Mouse (Mus musculus): ENCODE data around the gene Rnf181. TPM values are rescaled to one million over a fixed set of nuclear protein-coding genes. Genes with fewer than 3 reads are reported as not detected.

Gene Rnf181
- 10 to 100 TPM; 41.1 to 42.4 TPM for total RNA-seq (2021)

DNA sequence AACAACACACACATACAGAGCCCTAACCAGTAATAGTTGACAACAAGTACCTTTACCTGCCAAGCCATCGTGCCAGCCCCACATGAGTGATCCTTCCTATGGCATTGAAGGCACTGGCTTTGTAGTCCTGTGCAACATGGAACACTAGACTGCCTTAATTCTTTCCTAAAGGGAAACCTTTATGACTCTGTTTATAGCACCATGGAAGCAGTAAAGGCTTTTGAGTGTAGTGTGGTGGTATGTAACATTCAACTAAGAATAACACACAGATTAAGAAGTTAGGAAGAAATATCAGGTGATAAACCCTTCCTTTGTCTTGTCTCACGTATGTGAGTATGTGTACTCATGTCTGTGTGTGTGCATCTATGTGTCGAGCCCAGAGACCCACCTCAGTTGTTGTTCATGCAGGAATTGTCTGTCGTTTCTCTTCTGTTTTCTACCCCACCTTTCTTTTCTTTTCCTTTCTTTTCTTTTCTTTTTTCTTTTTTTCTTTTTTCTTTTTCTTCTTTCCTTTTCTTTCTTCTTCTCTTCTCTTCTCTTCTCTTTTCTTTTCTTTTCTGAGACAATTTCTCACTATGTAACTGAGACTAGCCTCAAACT lies at the start of gene Rnf181:
Gene Rnf181, minus strand, starts transcription at position 113 of the 600 bp plus-strand sequence.
- no peak for DNase-seq

DNA sequence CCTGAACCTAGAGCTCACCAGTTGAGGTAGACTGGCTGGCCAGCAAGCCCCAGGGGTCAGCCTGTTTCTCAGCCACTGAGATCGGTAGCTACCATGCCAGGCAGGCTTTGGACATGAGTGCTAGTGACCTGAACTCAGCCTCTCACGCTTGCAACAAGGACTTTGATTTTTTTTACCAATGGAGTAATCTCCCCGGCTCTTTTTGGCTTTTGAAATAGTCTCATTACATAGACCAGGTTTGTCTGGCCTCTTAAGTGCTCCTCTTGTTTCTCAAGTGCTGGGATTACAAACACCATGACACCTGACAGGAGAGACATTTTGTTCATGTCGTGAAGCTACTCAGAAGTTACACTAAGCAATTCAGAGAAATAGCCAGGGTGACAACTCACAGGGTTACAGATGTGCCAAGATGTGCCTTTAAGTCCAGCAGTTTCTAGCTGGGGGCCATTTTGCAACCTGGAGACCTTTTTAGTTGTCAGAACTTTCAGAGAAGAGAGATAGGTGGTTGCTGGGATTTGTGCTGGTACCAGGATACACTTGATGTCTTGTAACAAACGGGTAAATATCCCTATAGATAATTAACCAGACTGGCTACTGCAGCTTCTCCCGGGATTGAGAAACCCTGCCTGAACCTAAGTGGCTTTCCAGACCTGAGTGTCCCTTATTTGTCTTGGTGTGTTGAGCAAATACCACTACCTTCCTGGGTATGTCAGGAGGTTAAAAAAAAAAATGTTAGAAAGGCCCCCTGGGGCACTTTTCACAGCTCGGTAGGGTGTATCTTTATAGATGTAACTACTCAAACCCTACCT lies 49.4 kb upstream of the Rnf181 start:
- DNase-seq: no peak

DNA sequence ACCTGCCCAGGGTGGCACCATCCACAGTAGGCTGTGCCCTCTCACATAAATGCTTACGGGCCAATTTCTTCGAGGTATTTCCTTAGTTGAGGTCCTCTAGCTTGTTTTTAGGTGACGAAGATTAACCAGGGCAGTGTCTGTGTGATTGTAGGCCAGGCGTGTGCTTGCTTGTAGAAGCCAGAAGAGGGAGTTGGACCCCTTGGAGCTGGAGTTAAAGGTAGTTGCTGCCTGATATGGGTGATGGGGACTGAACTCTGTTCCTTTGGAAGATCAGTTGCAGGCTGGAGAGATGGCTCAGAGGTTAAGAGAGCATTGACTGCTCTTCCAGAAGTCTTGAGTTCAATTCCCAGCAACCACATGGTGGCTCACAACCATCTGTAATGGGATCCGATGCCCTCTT lies 48.4 kb upstream of the Rnf181 start:
- DNase-seq: no peak

DNA sequence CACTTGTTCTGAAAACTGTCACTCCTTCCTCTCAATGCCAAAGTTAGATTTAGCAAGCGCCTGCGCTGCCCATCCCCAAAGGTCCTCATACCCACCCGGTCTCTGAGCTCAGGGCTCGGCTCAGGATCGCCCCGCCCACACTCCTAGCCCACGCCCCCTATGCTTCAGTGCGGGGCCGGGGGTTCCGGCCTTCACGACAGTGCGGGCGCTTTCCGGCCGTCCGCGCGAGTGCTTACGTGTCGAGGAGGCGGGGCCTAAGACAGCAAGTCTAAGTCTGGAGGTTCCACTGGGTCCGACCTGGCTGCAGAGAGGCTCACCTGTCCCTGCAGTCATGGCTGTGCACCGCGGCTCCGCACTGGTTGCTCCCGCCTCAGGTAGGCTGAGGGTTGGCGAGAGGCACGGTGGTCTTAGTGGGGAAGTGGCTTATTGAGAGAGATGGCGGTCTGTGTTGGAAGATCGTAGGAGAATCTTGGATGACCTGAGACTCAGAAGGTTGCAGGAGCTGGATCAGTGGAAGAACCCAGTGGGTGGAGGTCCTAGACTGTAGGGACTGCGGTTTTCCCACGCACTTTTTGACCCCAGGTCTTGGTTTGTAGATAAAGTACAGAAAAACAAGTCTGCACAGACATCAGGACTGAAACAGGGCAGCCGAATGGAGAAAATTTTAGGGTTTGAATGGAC lies 47.5 kb upstream of the Rnf181 start, which contains the start of gene Ggcx:
Gene Ggcx, plus strand, starts transcription at position 233 of the 681 bp plus-strand sequence.
- peak; percentile 96 for DNase-seq

DNA sequence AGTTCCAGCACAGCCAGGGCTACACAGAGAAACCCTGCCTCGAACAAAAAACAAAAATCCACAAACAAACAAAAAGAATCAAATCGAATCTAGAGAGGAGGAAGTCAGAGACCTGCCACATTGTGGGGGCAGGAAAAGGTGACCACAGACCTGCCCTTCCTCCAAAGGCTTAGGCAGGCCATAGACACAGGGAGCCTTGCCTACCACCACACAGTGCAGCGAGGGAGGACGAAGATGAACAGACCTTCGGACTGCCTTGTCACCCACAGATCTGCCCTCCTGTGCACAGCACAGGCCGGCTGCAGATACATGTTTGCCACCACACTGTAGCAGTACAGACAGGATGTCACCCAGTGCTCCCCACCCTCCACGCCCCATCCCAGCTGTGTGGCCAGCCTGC lies 43.8 kb upstream of the Rnf181 start:
- DNase-seq: no peak

DNA sequence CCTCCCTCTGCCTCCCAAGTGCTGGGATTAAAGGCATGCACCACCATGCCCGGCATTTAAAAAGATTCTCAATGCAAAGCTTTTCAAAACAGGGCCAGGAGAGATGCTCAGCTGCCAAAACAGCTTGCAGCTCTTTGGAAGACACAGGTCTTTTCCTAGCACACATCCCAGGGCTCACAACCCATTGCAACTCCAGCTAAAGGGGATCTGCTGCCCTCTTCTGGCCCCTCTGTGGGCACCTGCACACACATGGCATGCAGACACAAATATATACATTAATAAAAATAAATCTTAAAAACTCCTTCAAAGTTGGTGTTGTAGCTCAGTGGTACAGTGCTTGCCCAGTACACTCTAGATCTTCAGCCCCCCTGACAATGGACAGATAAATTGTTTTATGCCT lies 43.2 kb upstream of the Rnf181 start:
- no peak for DNase-seq

DNA sequence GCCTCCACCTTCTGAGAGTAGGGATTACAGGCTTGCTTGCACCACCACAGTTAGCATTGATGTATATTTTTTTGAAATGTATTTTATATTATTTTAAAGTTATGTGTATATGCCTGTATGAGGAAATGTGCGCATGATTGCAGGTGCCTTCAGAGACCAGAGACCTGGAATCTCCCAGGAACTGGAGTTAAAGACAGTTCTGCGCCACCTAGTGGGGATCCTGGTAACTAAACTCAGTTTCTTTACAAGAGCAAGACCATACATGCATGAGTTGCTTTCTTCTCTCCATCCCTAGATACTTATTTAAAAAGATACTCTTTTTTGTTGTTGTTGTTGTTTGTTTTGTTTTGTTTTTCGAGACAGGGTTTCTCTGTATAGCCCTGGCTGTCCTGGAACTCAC lies 42.8 kb upstream of the Rnf181 start:
- DNase-seq: peak; percentile 74

DNA sequence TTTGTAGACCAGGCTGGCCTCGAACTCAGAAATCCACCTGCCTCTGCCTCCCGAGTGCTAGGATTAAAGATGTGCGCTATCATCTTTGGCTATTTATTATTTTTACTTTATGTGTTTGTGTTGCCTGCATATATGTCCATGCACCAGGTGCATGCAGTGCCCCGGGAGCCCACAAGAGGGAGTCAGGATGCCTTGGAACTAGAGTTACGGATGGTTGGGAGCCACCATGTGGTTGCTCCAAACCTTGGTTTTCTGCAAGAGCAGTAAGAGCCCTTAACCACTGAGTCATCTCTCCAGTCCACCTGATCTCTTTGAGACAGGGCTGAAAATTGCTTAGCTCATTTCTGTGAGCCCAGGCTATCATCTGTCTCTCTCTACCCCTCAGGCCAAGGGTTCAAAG lies 40.4 kb upstream of the Rnf181 start:
- peak; percentile 90 for DNase-seq

DNA sequence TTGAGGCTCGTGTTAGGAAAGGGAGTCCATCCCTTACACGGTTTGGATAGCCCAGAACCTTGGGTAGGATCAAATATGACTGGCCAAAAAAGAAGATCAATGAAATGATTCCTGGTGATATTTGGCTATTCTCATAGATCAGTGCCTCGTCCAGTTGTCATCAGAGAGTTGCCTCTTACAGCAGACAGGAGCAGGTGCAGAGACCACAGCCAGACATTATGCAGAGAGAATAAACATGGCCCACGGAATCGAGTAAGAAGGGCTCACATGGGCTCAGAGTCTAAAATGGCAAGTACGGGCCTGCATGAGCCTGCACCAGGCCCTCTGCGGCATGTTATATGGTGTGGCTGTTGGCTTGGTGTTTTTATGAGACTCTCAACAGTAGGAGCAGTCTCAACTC lies 38.6 kb upstream of the Rnf181 start:
- no peak for DNase-seq

DNA sequence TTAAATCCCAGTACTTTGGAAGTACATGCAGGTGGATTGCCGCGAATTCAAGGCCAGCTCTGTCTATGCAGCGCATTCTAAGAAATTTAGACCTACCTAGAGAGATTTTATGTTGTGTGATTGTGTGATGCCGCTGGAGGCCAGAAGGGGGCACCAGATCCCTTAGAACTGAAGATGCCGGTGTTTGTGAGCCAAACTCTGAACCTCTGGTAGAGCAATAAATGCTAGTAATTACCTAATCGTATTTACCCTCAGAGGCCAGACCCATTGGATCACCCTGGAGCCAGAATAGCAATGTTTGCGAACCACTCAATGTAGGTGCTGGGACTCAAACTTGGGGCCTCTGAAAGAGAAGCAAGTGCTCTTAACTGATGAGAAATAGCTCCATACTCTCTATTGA lies 35.1 kb upstream of the Rnf181 start:
- peak; percentile 82 for DNase-seq

DNA sequence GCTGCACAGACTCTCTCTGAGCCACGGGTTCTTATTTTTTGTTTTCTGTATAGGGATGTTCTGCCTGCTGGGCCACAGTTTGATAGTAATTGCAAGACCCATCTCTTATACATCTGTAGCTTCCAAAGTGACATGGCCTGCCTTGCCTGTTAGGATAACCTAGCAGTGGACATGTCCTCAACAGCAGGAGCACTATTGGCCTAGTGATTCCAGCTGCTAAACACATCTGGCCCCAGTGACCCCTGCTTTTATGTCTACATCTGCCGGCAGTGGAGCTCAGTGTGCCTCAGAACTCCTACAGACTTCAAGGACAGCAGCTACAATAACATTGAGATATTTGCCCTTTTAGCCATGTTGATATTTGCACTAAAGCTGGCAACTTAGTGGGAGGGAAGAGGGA lies 33.2 kb upstream of the Rnf181 start:
- DNase-seq: no peak

DNA sequence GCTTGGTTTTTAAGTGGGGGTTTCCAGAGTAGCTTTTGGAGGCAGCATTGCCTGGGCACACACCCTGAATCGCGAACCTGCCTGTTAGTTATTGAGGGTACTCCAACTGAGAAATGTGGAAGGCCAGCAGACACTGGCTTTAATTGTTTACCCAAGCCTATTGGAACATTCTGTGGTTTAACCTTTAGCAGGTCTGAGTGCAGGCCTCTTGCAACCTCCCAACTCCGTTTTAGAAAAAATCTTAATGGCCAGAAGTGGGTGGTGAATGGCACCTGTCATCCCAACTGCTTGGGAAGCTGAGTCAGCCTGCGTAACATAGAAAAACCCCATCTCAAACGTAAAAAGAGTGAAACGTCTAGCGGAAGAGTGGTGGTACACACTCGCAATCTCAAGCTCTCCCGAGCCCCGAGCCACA lies 30.1 kb upstream of the Rnf181 start:
- DNase-seq: no peak

DNA sequence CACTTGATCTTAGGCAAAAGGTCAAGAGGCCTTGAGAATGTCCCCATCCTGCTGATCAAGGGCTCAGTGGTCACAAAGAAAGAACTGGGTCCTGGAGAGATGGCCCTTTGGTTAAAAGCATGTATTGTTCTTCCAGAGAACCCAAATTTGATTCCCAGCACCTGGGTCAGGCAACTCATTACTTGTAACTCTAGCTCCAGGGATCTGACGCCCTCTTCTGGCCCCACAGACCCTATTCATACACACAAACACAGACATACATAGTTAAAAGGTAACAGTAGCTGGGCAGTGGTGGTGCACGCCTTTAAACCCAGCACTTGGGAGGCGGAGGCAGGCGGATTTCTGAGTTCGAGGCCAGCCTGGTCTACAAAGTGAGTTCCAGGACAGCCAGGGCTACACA lies 25.6 kb upstream of the Rnf181 start:
- no peak for DNase-seq

DNA sequence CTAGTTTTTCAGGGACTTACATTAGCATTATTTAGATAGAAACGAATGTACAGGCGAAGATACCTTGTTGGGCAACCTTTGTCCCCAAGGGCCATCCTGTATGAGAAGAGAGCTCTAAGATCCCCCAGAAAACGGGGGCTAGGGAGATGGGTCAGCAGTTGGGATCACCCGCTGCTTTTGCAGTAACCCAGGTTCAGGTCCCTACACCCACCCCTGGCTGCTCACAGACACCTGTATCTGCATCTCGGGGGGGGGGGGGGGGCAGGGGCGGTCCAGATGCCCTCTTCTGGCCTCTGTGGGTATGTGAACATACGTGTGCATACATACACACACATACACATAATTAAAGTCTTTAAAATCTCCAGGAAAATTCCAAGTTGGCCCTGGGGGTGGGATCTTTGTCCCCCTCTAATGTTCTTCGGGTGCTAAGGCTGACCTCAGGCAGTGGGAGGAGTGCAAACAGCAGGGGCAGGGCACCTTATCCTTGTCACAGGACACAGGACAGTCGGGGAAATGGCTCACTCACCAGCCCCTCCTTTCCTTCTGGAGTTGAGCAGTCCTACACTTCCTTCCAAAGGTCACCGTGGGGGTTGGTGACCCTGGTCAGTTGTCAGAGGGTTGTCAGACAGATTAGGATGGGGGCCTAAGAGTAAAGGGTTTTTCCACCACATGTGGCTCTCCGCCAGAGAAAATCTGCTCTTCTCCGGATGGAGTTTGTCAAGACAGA lies 24.2 kb upstream of the Rnf181 start:
- DNase-seq: peak; percentile 72

DNA sequence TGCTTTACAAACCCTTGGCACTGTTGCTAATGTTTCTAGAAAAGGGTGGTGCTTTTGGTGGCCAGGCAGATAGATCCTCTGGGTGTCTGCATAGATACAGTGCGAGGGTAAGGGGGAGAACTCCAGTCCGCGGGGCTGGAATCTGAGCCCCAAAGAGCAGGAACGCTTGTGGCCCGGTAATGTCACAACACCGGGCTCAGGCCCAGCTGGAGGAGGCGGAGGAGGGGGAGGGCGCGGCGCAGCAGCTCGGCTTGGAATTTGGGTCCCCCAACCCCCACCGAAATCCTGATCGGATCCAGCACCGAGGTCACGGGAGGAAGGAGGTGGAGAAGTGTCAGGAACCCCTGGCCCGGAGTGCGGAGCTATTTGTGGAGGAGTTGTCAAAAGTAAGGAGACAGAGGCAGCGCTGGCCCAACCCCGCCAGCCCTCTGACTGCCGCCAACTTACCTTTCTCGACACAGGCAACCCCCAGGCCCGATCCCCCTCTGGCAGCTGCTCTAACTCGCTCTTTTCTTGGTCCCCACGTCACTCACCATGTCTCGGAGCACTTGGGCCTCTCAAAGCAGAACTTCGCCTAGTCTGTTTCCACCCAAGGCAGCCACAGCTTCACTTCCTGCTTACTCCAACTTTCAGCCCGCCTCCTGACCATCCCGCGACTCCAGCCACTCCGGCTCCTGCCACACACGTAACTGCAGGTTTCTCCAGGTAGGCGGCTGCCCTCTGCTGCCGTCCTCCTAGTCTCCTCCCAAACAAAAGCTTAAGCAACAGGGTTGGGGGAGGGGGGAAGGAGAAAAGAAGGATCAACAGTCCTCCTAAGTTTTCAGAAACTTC lies 23.4 kb upstream of the Rnf181 start, which contains the start of gene Vamp8:
Gene Vamp8, minus strand, starts transcription at position 763 of the 831 bp plus-strand sequence.
- DNase-seq: peak; percentile 89

DNA sequence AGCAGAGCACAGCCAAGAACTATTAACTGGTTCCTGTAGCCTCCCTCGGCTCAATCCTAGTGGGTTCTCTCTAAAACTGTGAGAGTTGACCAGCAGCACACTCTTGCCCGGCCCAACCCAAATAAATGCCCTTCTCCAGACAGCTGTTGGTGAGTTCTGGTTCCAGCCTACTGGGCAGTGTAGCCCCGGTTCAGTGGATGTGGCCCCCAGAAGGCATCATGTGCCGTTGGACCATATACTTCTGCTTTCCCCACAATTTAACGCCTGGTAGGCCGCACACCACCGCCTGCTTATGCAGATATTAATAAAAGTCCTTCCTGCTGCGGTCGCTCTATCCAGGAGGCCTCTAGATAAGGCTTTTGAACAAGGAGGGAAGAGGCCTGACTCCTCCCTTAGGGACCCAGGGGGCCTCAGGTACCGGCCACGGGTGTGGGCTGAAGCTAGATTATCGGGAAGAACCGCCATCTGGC lies 22.8 kb upstream of the Rnf181 start:
- no peak for DNase-seq

DNA sequence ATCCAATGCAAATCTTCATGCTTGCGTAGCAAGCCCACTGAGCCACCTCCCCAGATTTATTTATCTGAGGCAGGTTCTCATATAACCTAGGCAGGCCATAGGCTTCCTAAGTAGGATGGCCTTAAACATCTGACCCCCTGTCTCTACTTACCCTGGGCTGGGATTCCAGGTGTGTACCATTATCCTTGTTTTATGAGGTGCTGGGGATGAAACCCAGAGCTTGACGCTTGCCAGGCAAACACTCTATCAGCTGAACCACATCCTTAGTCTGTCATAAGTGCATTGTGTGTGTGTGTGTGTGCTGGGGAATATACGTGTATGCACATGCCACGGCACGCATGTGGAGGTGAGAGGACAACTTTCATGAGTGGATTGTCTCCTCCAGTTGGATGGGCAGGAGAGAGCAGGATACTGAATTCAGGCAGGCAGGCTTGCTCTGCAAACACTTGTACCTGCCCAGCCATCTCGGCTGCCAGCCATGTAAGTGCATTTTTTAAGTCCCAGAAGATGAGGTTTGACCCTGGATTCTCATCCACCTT lies 22.1 kb upstream of the Rnf181 start:
- DNase-seq: no peak

DNA sequence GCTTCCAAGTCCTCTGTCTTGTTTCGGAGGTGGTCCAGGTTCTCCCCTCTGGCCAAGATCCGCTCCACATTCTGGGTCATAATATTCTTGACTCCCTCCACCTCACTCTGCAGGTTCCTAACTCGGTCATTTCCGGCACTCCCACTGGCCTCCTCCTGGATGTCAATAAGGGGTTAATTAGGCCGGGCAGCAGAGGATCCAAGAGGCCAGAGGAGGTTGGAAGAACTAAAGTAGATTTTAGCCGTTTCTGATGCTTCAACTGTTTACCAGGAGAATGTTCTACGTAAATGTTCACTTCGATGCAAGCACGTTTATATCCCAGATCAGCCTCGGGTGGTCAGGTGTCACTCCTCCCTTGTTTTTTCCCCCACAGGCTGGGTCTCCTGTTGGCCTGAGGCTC lies 21.5 kb upstream of the Rnf181 start:
- DNase-seq: no peak

DNA sequence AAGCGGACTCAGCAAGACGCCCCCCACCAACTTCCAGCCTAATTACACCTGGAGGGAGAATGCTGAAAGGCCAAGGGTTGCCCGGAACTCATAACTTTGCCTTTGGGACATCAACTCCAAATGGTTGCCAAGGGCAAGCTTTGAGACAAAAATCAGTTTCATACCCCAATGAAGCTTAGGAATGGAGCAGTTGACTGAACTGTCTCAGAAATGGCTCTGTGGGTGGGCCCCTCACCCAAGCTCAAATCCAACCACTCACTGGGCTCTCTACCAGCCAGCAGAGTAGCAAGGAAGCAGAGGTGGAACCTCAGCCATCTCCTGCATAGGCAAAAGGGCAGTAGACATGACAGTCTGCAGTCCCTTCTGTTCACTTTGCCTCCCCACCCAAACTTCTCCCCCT lies 21.1 kb upstream of the Rnf181 start:
- no peak for DNase-seq

DNA sequence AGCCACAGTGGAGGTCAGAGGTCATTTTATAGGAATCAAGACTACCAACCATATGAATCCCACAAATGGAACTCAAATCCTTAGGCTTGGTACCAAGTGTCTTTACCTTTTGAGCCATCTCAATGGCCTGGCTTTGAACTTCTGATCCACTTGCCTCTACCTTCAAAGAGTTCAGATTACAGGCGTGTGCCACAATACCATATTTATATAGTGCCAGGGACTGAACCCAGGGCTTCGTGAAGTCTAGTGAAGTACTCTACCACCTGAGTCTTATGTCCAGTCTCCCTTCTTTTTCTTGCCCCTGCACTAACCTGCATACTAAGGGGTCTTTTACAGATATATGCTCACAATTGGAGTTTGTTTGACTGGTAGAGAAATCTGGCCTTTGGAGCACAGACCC lies 19.8 kb upstream of the Rnf181 start:
- no peak for DNase-seq

DNA sequence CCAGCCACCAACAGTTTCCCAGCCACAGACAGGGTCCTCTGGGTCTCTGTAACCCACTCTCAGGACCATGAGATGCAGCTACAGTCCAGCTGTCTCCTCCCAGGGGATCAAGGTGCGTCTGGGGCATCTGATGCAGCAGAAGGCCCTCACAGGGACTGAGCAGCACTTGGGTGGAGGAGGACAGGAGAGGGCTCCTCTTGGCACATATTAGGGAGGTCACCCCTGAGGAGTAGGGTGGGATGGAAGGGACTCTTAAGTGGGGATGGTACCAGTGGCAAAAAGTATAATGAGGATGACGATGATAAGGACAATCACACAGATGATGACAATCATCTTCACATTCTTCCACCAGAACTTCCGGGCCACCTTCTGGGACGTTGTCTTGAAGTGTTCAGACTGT lies 18.5 kb upstream of the Rnf181 start:
- no peak for DNase-seq

DNA sequence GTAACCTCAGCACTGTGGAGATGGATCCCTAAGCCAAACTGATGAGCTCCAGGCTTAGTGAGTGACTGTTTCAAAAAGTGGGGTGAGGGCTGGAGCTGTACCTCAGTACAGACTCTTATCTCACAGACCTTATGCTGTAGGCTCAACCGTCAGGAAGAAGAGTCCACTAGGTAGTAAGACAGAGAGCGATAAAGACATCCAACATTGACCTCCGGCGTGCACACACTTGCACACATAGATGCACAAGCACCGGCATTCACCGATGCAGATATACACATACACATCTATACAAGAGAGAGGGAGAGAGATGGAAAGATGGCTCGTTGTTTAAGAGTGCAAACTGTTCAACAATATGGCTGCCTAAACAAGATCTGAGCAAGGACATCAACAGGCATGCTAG lies 17.2 kb upstream of the Rnf181 start:
- DNase-seq: no peak
